Mouse (Mus musculus) myocyte (in vitro differentiated cells): ENCODE measurements around the gene Cdh20.

ENCODE experiments used
- CEBPB ChIP-seq: IDR thresholded peaks from 2 replicates; pipeline ENCODE4 v1.6.1; 2011; ENCODE audit warnings: mild to moderate bottlenecking, moderate library complexity; ENCODE audit not compliant: poor library complexity, insufficient read depth, severe bottlenecking
- E2F4 ChIP-seq: IDR thresholded peaks from one replicate; pipeline ENCODE4 v1.6.1; 2011; ENCODE audit warnings: mild to moderate bottlenecking, control low read depth, moderate library complexity; ENCODE audit not compliant: insufficient read depth
- MAX ChIP-seq: IDR thresholded peaks from one replicate; pipeline ENCODE4 v1.6.1; 2011; ENCODE audit warnings: low read depth, mild to moderate bottlenecking, control low read depth
- MYOD1 ChIP-seq, 3 experiments: IDR thresholded peaks; one replicate each; pipeline ENCODE4 v1.6.1; 2011; ENCODE audit warnings: control low read depth in 2 of 3, low read depth in 2 of 3, mild to moderate bottlenecking in 2 of 3, moderate library complexity in 1 of 3; ENCODE audit not compliant: insufficient read length in 2 of 3, control insufficient read depth in 1 of 3
- MYOG ChIP-seq, 3 experiments: IDR thresholded peaks; one replicate each; pipeline ENCODE4 v1.6.1; 2011; ENCODE audit warnings: control low read depth in 2 of 3, low read depth in 2 of 3, mild to moderate bottlenecking in 2 of 3; ENCODE audit not compliant: insufficient read length in 2 of 3, control insufficient read depth in 1 of 3, insufficient read depth in 1 of 3
- POLR2A ChIP-seq: IDR thresholded peaks from one replicate; pipeline ENCODE4 v1.6.1; 2011; ENCODE audit warnings: low read depth, mild to moderate bottlenecking, control low read depth, moderate library complexity; ENCODE audit not compliant: insufficient read length
- POLR2AphosphoS2 ChIP-seq: IDR thresholded peaks from one replicate; pipeline ENCODE4 v1.6.1; 2011; ENCODE audit warnings: low read depth, control low read depth; ENCODE audit not compliant: insufficient read length
- REST ChIP-seq: IDR thresholded peaks from one replicate; pipeline ENCODE4 v1.6.1; 2011; ENCODE audit warnings: mild to moderate bottlenecking, control low read depth, moderate library complexity; ENCODE audit not compliant: insufficient read depth, insufficient read length
- TCF12 ChIP-seq: IDR thresholded peaks from one replicate; pipeline ENCODE4 v1.6.1; 2011; ENCODE audit warnings: mild to moderate bottlenecking, control low read depth; ENCODE audit not compliant: poor library complexity, insufficient read depth, severe bottlenecking
- TCF3 ChIP-seq: IDR thresholded peaks from one replicate; pipeline ENCODE4 v1.6.1; 2011; ENCODE audit warnings: low read depth, control low read depth; ENCODE audit not compliant: insufficient read length

GRCm38 (mm10) chr1:104957046-104957445, 188.7 kb downstream of the Cdh20 start:
- TF ChIP-seq POLR2A = no peak
- TF ChIP-seq TCF3 = no peak
- TF ChIP-seq CEBPB = no peak
- no peak for TF ChIP-seq TCF12
- TF ChIP-seq MYOD1 (IDR thresholded peaks at IDR 0.05; ENCODE audit: control insufficient read depth in 1 of 3, insufficient read length in 2 of 3, low read depth in 2 of 3) = no peak
- TF ChIP-seq POLR2AphosphoS2 = no peak
- no peak for TF ChIP-seq MAX
- no peak for TF ChIP-seq MYOG (IDR thresholded peaks at IDR 0.05; ENCODE audit: control insufficient read depth in 1 of 3, insufficient read depth in 1 of 3, insufficient read length in 2 of 3, low read depth in 2 of 3)
- no peak for TF ChIP-seq REST
- TF ChIP-seq E2F4 = no peak
